Mouse (Mus musculus) thymus, adult 2 months (tissue): Measurements from ENCODE around the gene Ccdc34.

Experiments used
- CTCF ChIP-seq: fragments of 200-500 bp; IDR thresholded peaks from 2 replicates; pipeline ENCODE4 v1.5.1; 2012; ENCODE audit warnings: mild to moderate bottlenecking, control low read depth, low read length, moderate library complexity, borderline replicate concordance; ENCODE audit not compliant: control insufficient read depth, poor library complexity, insufficient read depth; ENCODE audit errors: extremely low read depth
- POLR2A ChIP-seq: fragments of 200-500 bp; IDR thresholded peaks from 2 replicates; pipeline ENCODE4 v1.6.1; 2012; ENCODE audit warnings: mild to moderate bottlenecking, low read length, control low read depth, moderate library complexity; ENCODE audit not compliant: control insufficient read depth, poor library complexity, insufficient read depth; ENCODE audit errors: extremely low read depth

DNA sequence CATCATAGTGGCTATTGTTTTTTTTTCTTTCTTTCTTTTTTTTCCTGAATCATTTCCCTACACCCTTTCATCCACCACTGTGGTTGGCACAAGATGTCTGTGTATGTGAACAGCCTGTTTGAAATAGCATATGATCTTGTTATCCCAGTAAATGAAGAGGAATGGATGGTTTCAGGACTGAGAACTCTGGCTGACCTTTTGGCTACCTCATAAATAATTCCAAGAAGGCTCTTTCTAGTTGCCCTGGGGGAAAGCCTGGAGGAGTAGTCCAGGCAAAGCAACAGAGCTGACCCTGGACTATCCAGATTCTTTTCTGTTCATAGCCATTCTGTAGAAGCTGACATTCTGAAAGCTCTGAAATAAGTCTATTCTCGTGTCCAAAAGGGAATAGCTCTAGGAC is 119.7 kb downstream of the Ccdc34 start:
- TF ChIP-seq POLR2A (no peak), CTCF (no peak)
